Mouse (Mus musculus) ES-Bruce4 (cell line): ENCODE data around the gene Brpf3.

Experiments
- CTCF ChIP-seq: IDR thresholded peaks from one replicate; pipeline ENCODE4 v1.8.1; 2011; ENCODE audit warnings: low read depth, low read length
- EP300 ChIP-seq: IDR thresholded peaks from 2 replicates; pipeline ENCODE4 v1.6.1; 2011; ENCODE audit warnings: low read depth, low read length; ENCODE audit not compliant: insufficient read depth
- POLR2A ChIP-seq: IDR thresholded peaks from one replicate; pipeline ENCODE4 v1.8.1; 2011; ENCODE audit warnings: low read length; ENCODE audit not compliant: insufficient read depth

- TF ChIP-seq CTCF (no peak), POLR2A (no peak), EP300 (no peak)
Measured at GRCm38 (mm10) chr17:28823004-28823745, 22.3 kb downstream of the Brpf3 start.
